Mouse (Mus musculus) megakaryocyte, embryonic 14.5 days (primary cell): ENCODE measurements at regions not wholly inside any gene's neighbourhood (a gene's known extent, or its start where the extent isn't known, plus 50 kb on each side); places are given as distances from the start of the nearest gene placed in this dataset.

Experiments used
- FLI1 ChIP-seq: IDR thresholded peaks from 2 replicates; pipeline ENCODE4 v1.6.1; 2012; ENCODE audit warnings: low read length, inconsistent platforms, mixed read lengths
- GATA1 ChIP-seq: IDR thresholded peaks from 3 replicates; pipeline ENCODE4 v1.6.1; 2012; ENCODE audit warnings: mixed read lengths, low read length, inconsistent platforms, borderline replicate concordance

- TF ChIP-seq GATA1 = no peak
- TF ChIP-seq FLI1 = no peak
Measured at GRCm38 (mm10) chr10:99482009-99482408, 219.0 kb downstream of the Dusp6 start.
